Mouse (Mus musculus): Measurements from ENCODE around the gene Atxn7l1. TPM values are rescaled to one million over a fixed set of nuclear protein-coding genes. Genes with fewer than 3 reads are reported as not detected.

Gene Atxn7l1
- polyA plus RNA-seq, 1 experiment from 2014 or later = 18.2 TPM

GRCm38 (mm10) chr12:33182428-33183137, 35.1 kb downstream of the Atxn7l1 start:
- Histone ChIP-seq H3K4me3 (ENCODE audit: low read depth, low read length) (no peak overlapping the region), H3K27me3 (replicated peaks; ENCODE audit: control insufficient read depth, insufficient read depth, low read length) (no peaks in the 10 kb centered on the region), H3K4me1 (replicated peaks; ENCODE audit: control insufficient read depth, insufficient read depth, low read length) (peaks cover 5% of the 10 kb centered on the region; the same call in 1 of the 2 replicates), H3K36me3 (ENCODE audit: control insufficient read depth, insufficient read depth, low read length) (no peaks in the 10 kb centered on the region), H3K4me2 (ENCODE audit: low read length) (no peak overlapping the region), H3K9ac (ENCODE audit: low read length) (no peak overlapping the region), H3K9me3 (ENCODE audit: control insufficient read depth, low read length) (no peaks in the 10 kb centered on the region), H3K27ac (ENCODE audit: low read depth) (no peak overlapping the region)
- 81% methylated on average over 11 of the region's 11 CpGs for WGBS
- ATAC-seq (replicated peaks; ENCODE audit: low FRiP score, low TSS enrichment, low read depth) (no peak), DNase-seq (ENCODE audit: low spot score) (no peak)

- 86% methylated on average over 4 of the region's 4 CpGs for WGBS
- no peak overlapping the region for H3K27ac ChIP-seq (ENCODE audit: low read depth)
- no peaks in the 10 kb centered on the region for H3K27me3 ChIP-seq (replicated peaks; ENCODE audit: control insufficient read depth, insufficient read depth, low read length)
- no peaks in the 10 kb centered on the region for H3K36me3 ChIP-seq (ENCODE audit: control insufficient read depth, insufficient read depth, low read length)
- no peak overlapping the region for H3K9ac ChIP-seq (ENCODE audit: low read length)
- H3K4me3 ChIP-seq (ENCODE audit: low read depth, low read length) = no peak overlapping the region
- H3K4me1 ChIP-seq (replicated peaks; ENCODE audit: control insufficient read depth, insufficient read depth, low read length) = peaks cover 5% of the 10 kb centered on the region; the same call in 1 of the 2 replicates
- no peaks in the 10 kb centered on the region for H3K9me3 ChIP-seq (ENCODE audit: control insufficient read depth, low read length)
- ATAC-seq (replicated peaks; ENCODE audit: low FRiP score, low TSS enrichment, low read depth) (no peak), DNase-seq (ENCODE audit: low spot score) (no peak)
- H3K4me2 ChIP-seq (ENCODE audit: low read length) = no peak overlapping the region
These were observed 35.7 kb downstream of the Atxn7l1 start for GRCm38 (mm10) chr12:33183138-33183627.

GRCm38 (mm10) chr12:33184137-33184536, 36.6 kb downstream of the Atxn7l1 start:
- ATAC-seq (replicated peaks; ENCODE audit: low FRiP score, low TSS enrichment, low read depth) (no peak), DNase-seq (ENCODE audit: low spot score) (no peak)
- Histone ChIP-seq H3K4me1 (replicated peaks; ENCODE audit: control insufficient read depth, insufficient read depth, low read length) (peaks cover 5% of the 10 kb centered on the region; the same call in 1 of the 2 replicates), H3K4me2 (ENCODE audit: low read length) (no peak overlapping the region), H3K9ac (ENCODE audit: low read length) (no peak overlapping the region), H3K9me3 (ENCODE audit: control insufficient read depth, low read length) (no peaks in the 10 kb centered on the region), H3K36me3 (ENCODE audit: control insufficient read depth, insufficient read depth, low read length) (no peaks in the 10 kb centered on the region), H3K4me3 (ENCODE audit: low read depth, low read length) (no peak overlapping the region), H3K27me3 (replicated peaks; ENCODE audit: control insufficient read depth, insufficient read depth, low read length) (no peaks in the 10 kb centered on the region), H3K27ac (ENCODE audit: low read depth) (no peak overlapping the region)
- WGBS = 90% methylated on average over 3 of the region's 3 CpGs

- DNase-seq (ENCODE audit: low spot score) = no peak
- ATAC-seq (replicated peaks; ENCODE audit: low FRiP score, low TSS enrichment, low read depth) = no peak
These were observed 37.6 kb downstream of the Atxn7l1 start for GRCm38 (mm10) chr12:33185046-33185445.

GRCm38 (mm10) chr12:33186331-33186730, 38.8 kb downstream of the Atxn7l1 start:
- no peak for ATAC-seq (replicated peaks; ENCODE audit: low FRiP score, low TSS enrichment, low read depth)

More at GRCm38 (mm10) chr12:33185046-33185445, 37.6 kb downstream of the Atxn7l1 start:
- Histone ChIP-seq H3K27me3 (replicated peaks; ENCODE audit: control insufficient read depth, insufficient read depth, low read length) (no peaks in the 10 kb centered on the region), H3K4me3 (ENCODE audit: low read depth, low read length) (no peak overlapping the region), H3K36me3 (ENCODE audit: control insufficient read depth, insufficient read depth, low read length) (no peaks in the 10 kb centered on the region), H3K4me1 (replicated peaks; ENCODE audit: control insufficient read depth, insufficient read depth, low read length) (peaks cover 5% of the 10 kb centered on the region; the same call in 1 of the 2 replicates), H3K9ac (ENCODE audit: low read length) (no peak overlapping the region), H3K4me2 (ENCODE audit: low read length) (no peak overlapping the region), H3K27ac (ENCODE audit: low read depth) (no peak overlapping the region), H3K9me3 (ENCODE audit: control insufficient read depth, low read length) (no peaks in the 10 kb centered on the region)
- WGBS = 44% methylated on average over 6 of the region's 6 CpGs

GRCm38 (mm10) chr12:33190133-33190532, 42.6 kb downstream of the Atxn7l1 start:
- ATAC-seq (replicated peaks; ENCODE audit: low FRiP score, low TSS enrichment, low read depth) (no peak), DNase-seq (ENCODE audit: low spot score) (no peak)
- H3K9ac ChIP-seq (ENCODE audit: low read length) = no peak overlapping the region
- H3K27me3 ChIP-seq (replicated peaks; ENCODE audit: control insufficient read depth, insufficient read depth, low read length) = no peaks in the 10 kb centered on the region
- H3K4me1 ChIP-seq (replicated peaks; ENCODE audit: control insufficient read depth, insufficient read depth, low read length) = peaks cover 15% of the 10 kb centered on the region; the same call in 1 of the 2 replicates
- no peaks in the 10 kb centered on the region for H3K9me3 ChIP-seq (ENCODE audit: control insufficient read depth, low read length)
- no peak overlapping the region for H3K4me3 ChIP-seq (ENCODE audit: low read depth, low read length)
- no peaks in the 10 kb centered on the region for H3K36me3 ChIP-seq (ENCODE audit: control insufficient read depth, insufficient read depth, low read length)
- WGBS = 95% methylated on average over 7 of the region's 7 CpGs
- no peak overlapping the region for H3K4me2 ChIP-seq (ENCODE audit: low read length)
- H3K27ac ChIP-seq (ENCODE audit: low read depth) = no peak overlapping the region

More at GRCm38 (mm10) chr12:33186331-33186730, 38.8 kb downstream of the Atxn7l1 start:
- Histone ChIP-seq H3K27ac (ENCODE audit: low read depth) (no peak overlapping the region), H3K4me2 (ENCODE audit: low read length) (no peak overlapping the region), H3K4me1 (replicated peaks; ENCODE audit: control insufficient read depth, insufficient read depth, low read length) (peaks cover 5% of the 10 kb centered on the region; the same call in 1 of the 2 replicates), H3K27me3 (replicated peaks; ENCODE audit: control insufficient read depth, insufficient read depth, low read length) (no peaks in the 10 kb centered on the region), H3K36me3 (ENCODE audit: control insufficient read depth, insufficient read depth, low read length) (no peaks in the 10 kb centered on the region), H3K9ac (ENCODE audit: low read length) (no peak overlapping the region), H3K9me3 (ENCODE audit: control insufficient read depth, low read length) (no peaks in the 10 kb centered on the region), H3K4me3 (ENCODE audit: low read depth, low read length) (no peak overlapping the region)
- WGBS = 93% methylated on average over 2 of the region's 2 CpGs
- DNase-seq (ENCODE audit: low spot score) = no peak

GRCm38 (mm10) chr12:33190633-33191032, 43.1 kb downstream of the Atxn7l1 start:
- DNase-seq (ENCODE audit: low spot score) (no peak), ATAC-seq (replicated peaks; ENCODE audit: low FRiP score, low TSS enrichment, low read depth) (no peak)
- WGBS = 67% methylated on average over 6 of the region's 6 CpGs
- H3K27me3 ChIP-seq (replicated peaks; ENCODE audit: control insufficient read depth, insufficient read depth, low read length) = no peaks in the 10 kb centered on the region
- peaks cover 12% of the 10 kb centered on the region; the same call in 1 of the 2 replicates for H3K4me1 ChIP-seq (replicated peaks; ENCODE audit: control insufficient read depth, insufficient read depth, low read length)
- no peak overlapping the region for H3K4me3 ChIP-seq (ENCODE audit: low read depth, low read length)
- H3K9ac ChIP-seq (ENCODE audit: low read length) = no peak overlapping the region
- H3K9me3 ChIP-seq (ENCODE audit: control insufficient read depth, low read length) = no peaks in the 10 kb centered on the region
- H3K36me3 ChIP-seq (ENCODE audit: control insufficient read depth, insufficient read depth, low read length) = no peaks in the 10 kb centered on the region
- no peak overlapping the region for H3K27ac ChIP-seq (ENCODE audit: low read depth)
- no peak overlapping the region for H3K4me2 ChIP-seq (ENCODE audit: low read length)

- H3K9ac ChIP-seq (ENCODE audit: low read length) = no peak overlapping the region
- peak overlapping the region; percentile 43; the same call in 1 of the 2 replicates for H3K27ac ChIP-seq (ENCODE audit: low read depth)
- no peaks in the 10 kb centered on the region for H3K36me3 ChIP-seq (ENCODE audit: control insufficient read depth, insufficient read depth, low read length)
- DNase-seq (ENCODE audit: low spot score) = peak; percentile 67
- 0 out of 2 replicates have a peak, but pooled peaks have one; percentile 27 for ATAC-seq (replicated peaks; ENCODE audit: low FRiP score, low TSS enrichment, low read depth)
- peaks cover 4% of the 10 kb centered on the region; the same call in 1 of the 2 replicates for H3K9me3 ChIP-seq (ENCODE audit: control insufficient read depth, low read length)
- H3K4me2 ChIP-seq (ENCODE audit: low read length) = no peak overlapping the region
- 36% methylated on average over 11 of the region's 11 CpGs for WGBS
- no peak overlapping the region for H3K4me3 ChIP-seq (ENCODE audit: low read depth, low read length)
- H3K4me1 ChIP-seq (replicated peaks; ENCODE audit: control insufficient read depth, insufficient read depth, low read length) = peaks cover 12% of the 10 kb centered on the region; the same call in 1 of the 2 replicates
- no peaks in the 10 kb centered on the region for H3K27me3 ChIP-seq (replicated peaks; ENCODE audit: control insufficient read depth, insufficient read depth, low read length)
These were observed 46.0 kb downstream of the Atxn7l1 start for GRCm38 (mm10) chr12:33193408-33193901.
